Mouse (Mus musculus): Measurements from ENCODE around the gene Rtl10. TPM values are rescaled to one million over a fixed set of nuclear protein-coding genes. Genes with fewer than 3 reads are reported as not detected.
"Not testable (repeated sequence)": the region's sequence is repeated elsewhere in the genome, so short reads cannot be mapped to it uniquely, and the experiment has no call there.

Gene Rtl10
- polyA plus RNA-seq, 1 experiment from 2014 or later, result 4.5 TPM

GRCm38 (mm10) chr16:18518091-18518490, 19.4 kb downstream of the Rtl10 start:
- Histone ChIP-seq H3K4me1 (replicated peaks) (no peaks in the 10 kb centered on the region), H3K27ac (replicated peaks) (no peak overlapping the region), H3K9ac (no peak overlapping the region), H3K9me3 (no peaks in the 10 kb centered on the region), H3K4me3 (no peak overlapping the region), H3K36me3 (no peaks in the 10 kb centered on the region), H3K27me3 (no peaks in the 10 kb centered on the region), H3K4me2 (no peak overlapping the region)
- ATAC-seq (ENCODE audit: low read depth), result no peak

- 95% methylated on average over 8 of the region's 8 CpGs for WGBS
- Histone ChIP-seq H3K27me3 (no peaks in the 10 kb centered on the region), H3K4me3 (no peak overlapping the region), H3K9me3 (no peaks in the 10 kb centered on the region), H3K9ac (no peak overlapping the region), H3K4me2 (no peak overlapping the region), H3K4me1 (replicated peaks) (no peaks in the 10 kb centered on the region), H3K36me3 (no peaks in the 10 kb centered on the region), H3K27ac (replicated peaks) (no peak overlapping the region)
- ATAC-seq (ENCODE audit: low read depth), result no peak
Measured at GRCm38 (mm10) chr16:18523563-18524245, 25.0 kb downstream of the Rtl10 start.

- Histone ChIP-seq H3K9ac (no peak overlapping the region), H3K4me2 (no peak overlapping the region), H3K4me3 (no peak overlapping the region), H3K4me1 (replicated peaks) (no peaks in the 10 kb centered on the region), H3K36me3 (no peaks in the 10 kb centered on the region), H3K9me3 (no peaks in the 10 kb centered on the region), H3K27me3 (no peaks in the 10 kb centered on the region), H3K27ac (replicated peaks) (no peak overlapping the region)
- WGBS, result 93% methylated on average over 5 of the region's 5 CpGs
- no peak for ATAC-seq (ENCODE audit: low read depth)
Measured at GRCm38 (mm10) chr16:18528656-18529055, 30.0 kb downstream of the Rtl10 start.

GRCm38 (mm10) chr16:18533061-18533460, 34.4 kb downstream of the Rtl10 start:
- not testable (repeated sequence) for H3K9ac ChIP-seq; H3K4me3 ChIP-seq; H3K9me3 ChIP-seq; H3K4me2 ChIP-seq; H3K27ac ChIP-seq (replicated peaks); H3K27me3 ChIP-seq; H3K4me1 ChIP-seq (replicated peaks); H3K36me3 ChIP-seq
- peak; percentile 96 for ATAC-seq (ENCODE audit: low read depth)
- WGBS, result 91% methylated on average over 7 of the region's 7 CpGs

- WGBS, result 94% methylated on average over 3 of the region's 3 CpGs
- no peak for ATAC-seq (ENCODE audit: low read depth)
- Histone ChIP-seq H3K4me2 (no peak overlapping the region), H3K4me1 (replicated peaks) (no peaks in the 10 kb centered on the region), H3K27ac (replicated peaks) (no peak overlapping the region), H3K9me3 (no peaks in the 10 kb centered on the region), H3K4me3 (no peak overlapping the region), H3K36me3 (no peaks in the 10 kb centered on the region), H3K9ac (no peak overlapping the region), H3K27me3 (no peaks in the 10 kb centered on the region)
Measured at GRCm38 (mm10) chr16:18537407-18537990, 38.8 kb downstream of the Rtl10 start.

- 85% methylated on average over 6 of the region's 6 CpGs for WGBS
- no peaks in the 10 kb centered on the region for H3K36me3 ChIP-seq
Measured at GRCm38 (mm10) chr16:18539281-18539680, 40.6 kb downstream of the Rtl10 start.

GRCm38 (mm10) chr16:18543151-18543829, 44.6 kb downstream of the Rtl10 start:
- Histone ChIP-seq H3K27ac (replicated peaks) (no peak overlapping the region), H3K4me2 (no peak overlapping the region), H3K9ac (no peak overlapping the region), H3K9me3 (no peaks in the 10 kb centered on the region), H3K36me3 (no peaks in the 10 kb centered on the region), H3K4me3 (no peak overlapping the region), H3K4me1 (replicated peaks) (no peaks in the 10 kb centered on the region; the same call in 1 of the 2 replicates), H3K27me3 (no peaks in the 10 kb centered on the region)
- WGBS, result 53% methylated on average over 8 of the region's 8 CpGs
- ATAC-seq (ENCODE audit: low read depth), result no peak

More at GRCm38 (mm10) chr16:18539281-18539680, 40.6 kb downstream of the Rtl10 start:
- Histone ChIP-seq H3K4me2 (no peak overlapping the region), H3K27ac (replicated peaks) (no peak overlapping the region), H3K4me3 (no peak overlapping the region), H3K9me3 (no peaks in the 10 kb centered on the region), H3K27me3 (no peaks in the 10 kb centered on the region), H3K4me1 (replicated peaks) (no peaks in the 10 kb centered on the region; the same call in 1 of the 2 replicates), H3K9ac (no peak overlapping the region)
- ATAC-seq (ENCODE audit: low read depth), result no peak

GRCm38 (mm10) chr16:18547891-18548290, 49.2 kb downstream of the Rtl10 start:
- Histone ChIP-seq H3K9me3 (no peaks in the 10 kb centered on the region), H3K4me2 (no peak overlapping the region), H3K36me3 (no peaks in the 10 kb centered on the region), H3K4me3 (no peak overlapping the region), H3K27ac (replicated peaks) (no peak overlapping the region), H3K4me1 (replicated peaks) (peaks cover 18% of the 10 kb centered on the region), H3K9ac (no peak overlapping the region), H3K27me3 (peaks cover 3% of the 10 kb centered on the region; the same call in 1 of the 2 replicates)
- 79% methylated on average over 5 of the region's 5 CpGs for WGBS
- ATAC-seq (ENCODE audit: low read depth), result no peak

Other genes starting within 250 kb of the Rtl10 start
- 1.2 and 4.8 TPM in 2 replicates for gene Gm49776, start 240.6 kb upstream of the Rtl10 start, polyA plus RNA-seq (2015; fragmentation: Nextera tagmentation; extraction: Ambion mirVana)
- 31.2 and 34.0 TPM in 2 replicates for gene Dgcr8, start 209.7 kb upstream of the Rtl10 start, polyA plus RNA-seq (2015; fragmentation: Nextera tagmentation; extraction: Ambion mirVana)
- 74.0 and 79.5 TPM in 2 replicates for gene Tango2, start 150.8 kb upstream of the Rtl10 start, polyA plus RNA-seq (2015; fragmentation: Nextera tagmentation; extraction: Ambion mirVana)
- gene Arvcf, start 150.7 kb upstream of the Rtl10 start, polyA plus RNA-seq (2015; fragmentation: Nextera tagmentation; extraction: Ambion mirVana), result 85.2 and 93.6 TPM in 2 replicates
- gene Txnrd2, start 72.5 kb upstream of the Rtl10 start, polyA plus RNA-seq (2015; fragmentation: Nextera tagmentation; extraction: Ambion mirVana), result 20.3 and 22.8 TPM in 2 replicates
- gene Comt, start 72.0 kb upstream of the Rtl10 start, polyA plus RNA-seq (2015; fragmentation: Nextera tagmentation; extraction: Ambion mirVana), result 86.4 and 93.2 TPM in 2 replicates
- gene Gnb1l, start 188 bp upstream of the Rtl10 start, polyA plus RNA-seq (2015; fragmentation: Nextera tagmentation; extraction: Ambion mirVana), result 13.6 and 13.9 TPM in 2 replicates
- 1.5 and 2.2 TPM in 2 replicates for gene Tbx1, start 91.8 kb downstream of the Rtl10 start, polyA plus RNA-seq (2015; fragmentation: Nextera tagmentation; extraction: Ambion mirVana)
- gene Gp1bb, start 123.5 kb downstream of the Rtl10 start, polyA plus RNA-seq (2015; fragmentation: Nextera tagmentation; extraction: Ambion mirVana), result 9.5 and 13.6 TPM in 2 replicates
- gene Gm49601, start 127.5 kb downstream of the Rtl10 start, polyA plus RNA-seq (2015; fragmentation: Nextera tagmentation; extraction: Ambion mirVana), result 14.1 and 19.2 TPM in 2 replicates
- gene Sept5, start 131.1 kb downstream of the Rtl10 start, polyA plus RNA-seq (2015; fragmentation: Nextera tagmentation; extraction: Ambion mirVana), result 163 and 189 TPM in 2 replicates